Mouse (Mus musculus) heart, postnatal 0 days (tissue): Measurements from ENCODE around the gene Alpk1. TPM values are rescaled to one million over a fixed set of nuclear protein-coding genes. Genes with fewer than 3 reads are reported as not detected.

Source experiments
- ATAC-seq: fragments of 200-750 bp; cut with Nextera tagmentation; 2 replicates; pipeline ENCODE4 v1.8.0; 2017; ENCODE audit warnings: low read depth, moderate number of reproducible peaks, moderate library complexity; ENCODE audit not compliant: insufficient read depth
- DNase-seq: peaks from one replicate; pipeline ENCODE4 v3.0.0-alpha.2; 2016; ENCODE audit warnings: low spot score
- H3K27ac ChIP-seq: fragments of 300-500 bp; sonication (generic); 2 replicates; pipeline ENCODE4 v1.5.1; 2014; ENCODE audit warnings: low read depth, mild to moderate bottlenecking
- H3K27me3 ChIP-seq: fragments of 300-500 bp; sonication (generic); 2 replicates; pipeline ENCODE4 v1.6.1; 2014; ENCODE audit warnings: low read length, mixed read lengths; ENCODE audit not compliant: control insufficient read depth, insufficient read depth
- H3K36me3 ChIP-seq: fragments of 300-500 bp; sonication (generic); replicated peaks from 2 replicates; pipeline ENCODE4 v1.6.1; 2014; ENCODE audit warnings: low read length, mixed read lengths; ENCODE audit not compliant: control insufficient read depth, insufficient read depth
- H3K4me1 ChIP-seq: fragments of 300-500 bp; sonication (generic); 2 replicates; pipeline ENCODE4 v1.6.1; 2014; ENCODE audit warnings: antibody characterized with exemption; ENCODE audit not compliant: control insufficient read depth, insufficient read depth
- H3K4me2 ChIP-seq: fragments of 300-500 bp; sonication (generic); 2 replicates; pipeline ENCODE4 v1.6.1; 2014; ENCODE audit warnings: low read depth, mild to moderate bottlenecking, low read length, moderate library complexity
- H3K4me3 ChIP-seq: fragments of 300-500 bp; sonication (generic); 2 replicates; pipeline ENCODE4 v1.5.1; 2014; ENCODE audit warnings: low read depth, low read length
- H3K9ac ChIP-seq: fragments of 300-500 bp; sonication (generic); replicated peaks from 2 replicates; pipeline ENCODE4 v1.6.1; 2014; ENCODE audit warnings: low read depth, low read length, mixed read lengths
- H3K9me3 ChIP-seq: fragments of 300-500 bp; sonication (generic); replicated peaks from 2 replicates; pipeline ENCODE4 v1.6.1; 2016; ENCODE audit warnings: low read length; ENCODE audit not compliant: control insufficient read depth
- CTCF ChIP-seq: IDR thresholded peaks from 2 replicates; pipeline ENCODE4 v1.5.1; 2016; ENCODE audit warnings: antibody characterized with exemption, control low read depth, low read depth
- EP300 ChIP-seq: IDR thresholded peaks from 2 replicates; pipeline ENCODE4 v1.6.1; 2016; ENCODE audit warnings: antibody characterized with exemption, low read depth
- WGBS: fragments of 180-500 bp; shearing (Covaris S2); extraction: QIAGEN DNeasy Blood & Tissue Kit; methylation state at CpG from one replicate; pipeline ENCODE4 v1.1.7; 2014; 5-methylcytosine and 5-hydroxymethylcytosine counted together
- polyA plus RNA-seq: library from polyadenylated mRNA; unstranded; fragments of >200 nt; fragmentation: Nextera tagmentation; extraction: Ambion mirVana; gene quantifications from 2 replicates; pipeline ENCODE4 v1.2.1, GENCODE M21; 2015
- total RNA-seq: library from RNA; depleted of rRNA; stranded (reverse); fragments of >200 nt; gene quantifications from 2 replicates; pipeline ENCODE4 v1.2.3, GENCODE M21; 2014; ENCODE audit warnings: low replicate concordance

Gene Alpk1
- total and polyA plus RNA-seq, 2 experiments from 2014 or later: 0.55 to 1.2 TPM

GRCm38 (mm10) chr3:127795762-127796161 lies 15.4 kb upstream of the Alpk1 start:
- H3K4me3 ChIP-seq: no peak overlapping the region
- H3K9me3 ChIP-seq: no peaks in the 10 kb centered on the region
- TF ChIP-seq CTCF (no peak), EP300 (no peak)
- no peak overlapping the region for H3K4me2 ChIP-seq
- no peaks in the 10 kb centered on the region for H3K4me1 ChIP-seq
- H3K9ac ChIP-seq: no peak overlapping the region
- peaks cover 3% of the 10 kb centered on the region; the same call in 1 of the 2 replicates for H3K27me3 ChIP-seq
- no peak for DNase-seq
- H3K27ac ChIP-seq: no peak overlapping the region
- 95% methylated on average over 3 of the region's 3 CpGs for WGBS
- H3K36me3 ChIP-seq: no peaks in the 10 kb centered on the region; the same call in 1 of the 2 replicates
- ATAC-seq: no peak

- no peak overlapping the region for H3K9ac ChIP-seq
- H3K4me2 ChIP-seq: no peak overlapping the region
- H3K36me3 ChIP-seq: no peaks in the 10 kb centered on the region; the same call in 1 of the 2 replicates
- H3K4me3 ChIP-seq: no peak overlapping the region
- H3K27me3 ChIP-seq: peaks cover 8% of the 10 kb centered on the region; the same call in 1 of the 2 replicates
- H3K9me3 ChIP-seq: no peaks in the 10 kb centered on the region
- DNase-seq (no peak), ATAC-seq (no peak)
- no peak overlapping the region for H3K27ac ChIP-seq
- H3K4me1 ChIP-seq: no peaks in the 10 kb centered on the region
- TF ChIP-seq CTCF (no peak), EP300 (no peak)
- WGBS: 83% methylated on average over 7 of the region's 7 CpGs
Observed at GRCm38 (mm10) chr3:127793022-127793421, 12.7 kb upstream of the Alpk1 start.

- Histone ChIP-seq H3K9me3 (no peaks in the 10 kb centered on the region), H3K27me3 (peaks cover 11% of the 10 kb centered on the region; the same call in 1 of the 2 replicates), H3K4me1 (no peaks in the 10 kb centered on the region), H3K4me3 (no peak overlapping the region), H3K9ac (no peak overlapping the region), H3K4me2 (peak overlapping the region; percentile 98; the same call in 1 of the 2 replicates), H3K27ac (no peak overlapping the region), H3K36me3 (no peaks in the 10 kb centered on the region; the same call in 1 of the 2 replicates)
- no peak for DNase-seq
- TF ChIP-seq CTCF (no peak), EP300 (no peak)
- 61% methylated on average over 4 of the region's 4 CpGs for WGBS
- no peak for ATAC-seq
Observed at GRCm38 (mm10) chr3:127791595-127792561, 11.6 kb upstream of the Alpk1 start.

- Histone ChIP-seq H3K4me1 (no peaks in the 10 kb centered on the region), H3K4me2 (peak overlapping the region; percentile 98), H3K9ac (peak overlapping the region; percentile 57), H3K9me3 (no peaks in the 10 kb centered on the region), H3K27me3 (peaks cover 11% of the 10 kb centered on the region; the same call in 1 of the 2 replicates), H3K4me3 (peak overlapping the region; percentile 63), H3K27ac (no peak overlapping the region), H3K36me3 (no peaks in the 10 kb centered on the region)
- DNase-seq (no peak), ATAC-seq (0 out of 2 replicates have a peak, but pooled peaks have one; percentile 27)
- TF ChIP-seq CTCF (no peak), EP300 (no peak)
- 4% methylated on average over 15 of the region's 15 CpGs for WGBS
Observed at GRCm38 (mm10) chr3:127791056-127791483, 10.7 kb upstream of the Alpk1 start.

- Histone ChIP-seq H3K4me1 (no peaks in the 10 kb centered on the region), H3K27ac (peak overlapping the region; percentile 23), H3K27me3 (peaks cover 11% of the 10 kb centered on the region; the same call in 1 of the 2 replicates), H3K36me3 (no peaks in the 10 kb centered on the region), H3K9ac (peak overlapping the region; percentile 59), H3K4me2 (peak overlapping the region; percentile 98), H3K4me3 (peak overlapping the region; percentile 63), H3K9me3 (no peaks in the 10 kb centered on the region)
- TF ChIP-seq CTCF (no peak), EP300 (no peak)
- under 1% methylated on average over 34 of the region's 36 CpGs for WGBS
- ATAC-seq: peak; percentile 56
- DNase-seq: peak; percentile 38
Observed at GRCm38 (mm10) chr3:127790234-127791055, 10.1 kb upstream of the Alpk1 start.
